Mouse (Mus musculus): ENCODE results near the gene Fat4.

- no peak for TF ChIP-seq POLR2A (IDR thresholded peaks at IDR 0.05; ENCODE audit: borderline replicate concordance, insufficient read depth, low read length)
- TF ChIP-seq CTCF (IDR thresholded peaks at IDR 0.05; ENCODE audit: borderline replicate concordance, insufficient read depth, low read depth, low read length) = no peak
Observed at GRCm38 (mm10) chr3:39048304-39048667, 161.5 kb downstream of the Fat4 start.

Data from cerebellum, adult 2 months (tissue).